Mouse (Mus musculus): ENCODE measurements at regions not wholly inside any gene's neighbourhood (a gene's known extent, or its start where the extent isn't known, plus 50 kb on each side); places are given as distances from the start of the nearest gene placed in this dataset.

DNA sequence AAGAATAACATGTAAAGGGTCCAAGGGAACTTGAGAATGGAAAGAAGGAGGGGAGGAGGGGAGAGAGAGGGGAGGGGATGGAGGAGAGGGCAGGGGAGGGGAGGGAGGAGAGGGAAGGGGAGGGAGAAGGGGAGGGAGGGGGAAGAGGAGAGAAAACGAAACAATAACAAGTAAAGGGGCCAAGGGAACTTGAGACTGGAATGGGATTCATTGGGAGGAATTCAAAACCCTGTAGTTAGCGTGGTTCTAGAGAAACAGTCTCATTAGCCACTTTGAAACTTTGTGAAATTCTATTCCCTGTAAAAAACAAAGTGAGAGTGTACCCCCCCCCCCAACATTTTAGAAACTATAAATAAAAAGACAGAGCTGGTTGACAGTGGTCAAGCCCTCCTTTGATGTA is 342.6 kb upstream of the Clint1 start:
- no peak for TF ChIP-seq CTCF (IDR thresholded peaks at IDR 0.05; ENCODE audit: control insufficient read depth, insufficient read depth, insufficient replicate concordance, low read depth, low read length)
- no peak for TF ChIP-seq POLR2A (IDR thresholded peaks at IDR 0.05; ENCODE audit: control insufficient read depth, low read depth, low read length)
